Mouse (Mus musculus): ENCODE measurements at regions not wholly inside any gene's neighbourhood (a gene's known extent, or its start where the extent isn't known, plus 50 kb on each side); places are given as distances from the start of the nearest gene placed in this dataset.

GRCm38 (mm10) chr9:11729732-11730131 is 825.2 kb upstream of the Cntn5 start:
- ATAC-seq (ENCODE audit: low TSS enrichment): peak; percentile 81

- ATAC-seq (ENCODE audit: low TSS enrichment): no peak
These were observed 817.2 kb upstream of the Cntn5 start for GRCm38 (mm10) chr9:11721811-11722210.

- no peak for ATAC-seq (ENCODE audit: low TSS enrichment)
These were observed 800.1 kb upstream of the Cntn5 start for GRCm38 (mm10) chr9:11704647-11705046.

- no peak for ATAC-seq (ENCODE audit: low TSS enrichment)
These were observed 798.6 kb upstream of the Cntn5 start for GRCm38 (mm10) chr9:11703150-11703549.

- no peak for ATAC-seq (ENCODE audit: low TSS enrichment)
These were observed 788.9 kb upstream of the Cntn5 start for GRCm38 (mm10) chr9:11693505-11693904.

- no peak for ATAC-seq (ENCODE audit: low TSS enrichment)
These were observed 782.5 kb upstream of the Cntn5 start for GRCm38 (mm10) chr9:11687101-11687500.

- ATAC-seq (ENCODE audit: low TSS enrichment): no peak
These were observed 767.4 kb upstream of the Cntn5 start for GRCm38 (mm10) chr9:11671939-11672338.

- ATAC-seq (ENCODE audit: low TSS enrichment): no peak
These were observed 766.7 kb upstream of the Cntn5 start for GRCm38 (mm10) chr9:11671243-11671642.

- no peak for ATAC-seq (ENCODE audit: low TSS enrichment)
These were observed 724.9 kb upstream of the Cntn5 start for GRCm38 (mm10) chr9:11629461-11629860.

- ATAC-seq (ENCODE audit: low TSS enrichment): no peak
These were observed 699.8 kb upstream of the Cntn5 start for GRCm38 (mm10) chr9:11604381-11604780.

GRCm38 (mm10) chr9:11603884-11604283 is 699.3 kb upstream of the Cntn5 start:
- ATAC-seq (ENCODE audit: low TSS enrichment): no peak

GRCm38 (mm10) chr9:11602857-11603256 is 698.3 kb upstream of the Cntn5 start:
- 0 out of 2 replicates have a peak, but pooled peaks have one; percentile 52 for ATAC-seq (ENCODE audit: low TSS enrichment)

- no peak for ATAC-seq (ENCODE audit: low TSS enrichment)
These were observed 674.4 kb upstream of the Cntn5 start for GRCm38 (mm10) chr9:11579011-11579410.

GRCm38 (mm10) chr9:11562885-11563284 is 658.3 kb upstream of the Cntn5 start:
- ATAC-seq (ENCODE audit: low TSS enrichment): no peak

GRCm38 (mm10) chr9:11559384-11559783 is 654.8 kb upstream of the Cntn5 start:
- ATAC-seq (ENCODE audit: low TSS enrichment): no peak

- ATAC-seq (ENCODE audit: low TSS enrichment): no peak
These were observed 609.4 kb upstream of the Cntn5 start for GRCm38 (mm10) chr9:11513806-11514496.

Measured in frontal cortex, adult (tissue).